Mouse (Mus musculus) induced T-regulatory cell, adult 2 months (primary cell): ENCODE measurements around the gene Tnrc6c.

Source experiments
- DNase-seq: peaks from one replicate; pipeline ENCODE4 v3.0.0-alpha.2; 2012; ENCODE audit warnings: low read depth

The Tnrc6c gene

GRCm38 (mm10) chr11:117729798-117730489 lies 75.9 kb downstream of the Tnrc6c start:
- no peak for DNase-seq

DNA sequence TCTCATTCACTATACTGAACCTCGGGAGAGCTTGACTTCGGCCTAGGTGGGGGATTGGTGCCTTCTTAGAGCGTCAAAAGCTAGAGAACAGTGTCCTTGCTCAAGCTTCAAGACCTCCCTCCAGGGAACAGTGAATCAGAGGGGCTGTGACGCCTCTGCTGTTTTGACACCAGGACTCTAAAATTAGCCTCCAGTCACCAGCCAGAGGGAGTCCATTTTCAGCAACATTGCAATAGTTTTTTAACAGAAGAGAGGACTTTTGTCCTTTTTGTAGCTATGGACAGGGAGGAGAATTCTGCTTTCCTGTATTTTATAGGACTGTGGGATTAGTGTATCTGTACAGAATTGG lies 76.4 kb downstream of the Tnrc6c start:
- DNase-seq = no peak

GRCm38 (mm10) chr11:117731470-117731869 lies 77.4 kb downstream of the Tnrc6c start:
- no peak for DNase-seq

DNA sequence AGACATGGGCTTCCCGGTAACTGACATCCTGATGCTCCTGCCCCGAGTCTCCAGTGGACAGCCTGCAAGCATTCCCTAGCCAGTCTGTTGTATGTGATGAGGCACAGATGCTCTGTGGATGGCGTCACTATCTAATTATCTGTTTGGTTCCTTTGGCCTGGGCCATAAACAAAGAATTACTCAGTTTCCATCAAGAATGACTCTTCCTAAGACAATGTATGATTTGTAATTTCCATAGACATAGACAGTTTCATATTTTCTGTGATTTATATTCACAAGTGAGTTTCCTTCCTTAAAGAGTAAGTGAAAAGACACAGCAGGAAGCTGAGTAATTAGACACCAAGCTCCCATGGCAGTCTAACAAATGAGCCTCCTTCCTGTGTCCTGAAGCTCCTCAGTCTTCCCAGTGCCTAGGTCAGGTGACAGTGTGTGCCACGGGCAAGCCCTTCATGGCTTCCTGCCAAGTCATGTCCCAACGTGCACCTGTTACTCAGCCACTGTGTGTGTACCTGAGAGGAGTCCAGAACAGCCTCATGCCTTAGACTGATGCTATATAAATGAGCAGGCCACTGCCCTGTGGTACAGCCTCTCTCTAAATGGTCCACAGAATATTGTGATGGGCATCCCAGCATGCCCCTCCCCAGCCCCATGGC lies 82.1 kb downstream of the Tnrc6c start:
- no peak for DNase-seq

- DNase-seq = no peak
These were observed 84.0 kb downstream of the Tnrc6c start for GRCm38 (mm10) chr11:117738123-117738522.

GRCm38 (mm10) chr11:117741128-117741527 lies 87.0 kb downstream of the Tnrc6c start:
- no peak for DNase-seq

DNA sequence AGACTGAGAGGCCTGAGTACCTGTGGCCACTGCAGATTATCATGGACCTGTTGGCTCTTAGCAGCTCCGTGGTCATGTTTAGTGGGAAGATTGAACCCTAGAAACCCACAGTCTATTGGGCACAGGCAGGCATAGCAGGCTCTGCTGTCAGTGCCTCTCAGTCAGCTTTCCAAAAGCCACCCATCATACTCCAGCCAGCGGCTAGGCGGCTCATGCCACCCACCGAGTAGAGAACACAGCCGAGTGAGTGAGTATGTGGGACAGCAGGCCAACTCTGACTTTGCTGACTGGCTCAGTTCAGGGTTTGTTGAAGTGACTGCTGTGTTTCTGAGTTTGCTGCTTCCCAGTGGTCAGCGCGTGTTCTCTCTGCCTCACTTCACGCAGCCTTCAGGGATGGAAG lies 88.2 kb downstream of the Tnrc6c start:
- DNase-seq = no peak

DNA sequence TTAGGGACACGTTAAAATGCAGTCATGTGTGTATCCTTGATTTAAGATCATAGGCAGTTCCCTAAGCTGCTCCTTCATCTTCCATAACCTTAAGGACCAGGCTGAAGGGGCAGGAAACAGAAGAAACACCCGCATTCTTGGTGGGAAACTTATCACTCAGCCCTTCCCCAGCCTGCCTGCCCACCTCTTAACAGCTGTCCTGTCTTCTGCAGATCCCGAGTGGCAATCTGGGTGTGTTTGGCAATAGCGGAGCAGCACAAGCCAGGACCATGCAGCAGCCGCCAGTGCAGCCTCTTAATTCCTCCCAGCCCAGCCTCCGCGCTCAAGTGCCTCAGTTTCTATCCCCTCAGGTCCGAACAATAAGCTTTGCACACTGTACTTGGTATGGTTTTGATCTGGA lies 88.6 kb downstream of the Tnrc6c start:
- no peak for DNase-seq

DNA sequence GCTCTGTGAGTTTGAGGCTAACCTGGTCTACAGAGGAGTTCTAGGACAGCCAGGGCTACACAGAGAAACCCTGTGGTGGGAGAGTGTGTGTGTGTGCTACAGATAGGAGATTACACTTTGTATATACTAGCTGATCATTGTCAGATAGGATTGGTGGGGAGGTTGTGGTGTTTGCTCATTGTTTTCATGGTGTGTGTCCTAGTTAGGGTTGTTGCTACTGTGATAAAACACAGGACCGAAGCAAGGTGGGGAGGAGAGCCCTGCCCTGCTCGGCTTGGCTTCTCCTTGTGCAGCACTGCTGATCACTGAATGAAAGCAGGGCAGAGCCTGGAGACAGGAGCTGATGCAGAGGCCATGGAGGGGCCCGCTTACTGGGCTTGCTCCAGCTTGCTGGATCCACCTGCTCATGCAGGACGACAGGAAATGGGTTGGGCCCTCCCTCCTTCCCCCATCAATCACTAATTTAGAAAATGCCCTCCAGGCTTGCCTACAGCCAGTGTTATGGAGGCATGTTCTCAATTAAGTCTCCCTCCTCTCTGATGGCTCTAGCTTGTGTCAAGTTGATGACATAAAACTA lies 89.5 kb downstream of the Tnrc6c start:
- no peak for DNase-seq

DNA sequence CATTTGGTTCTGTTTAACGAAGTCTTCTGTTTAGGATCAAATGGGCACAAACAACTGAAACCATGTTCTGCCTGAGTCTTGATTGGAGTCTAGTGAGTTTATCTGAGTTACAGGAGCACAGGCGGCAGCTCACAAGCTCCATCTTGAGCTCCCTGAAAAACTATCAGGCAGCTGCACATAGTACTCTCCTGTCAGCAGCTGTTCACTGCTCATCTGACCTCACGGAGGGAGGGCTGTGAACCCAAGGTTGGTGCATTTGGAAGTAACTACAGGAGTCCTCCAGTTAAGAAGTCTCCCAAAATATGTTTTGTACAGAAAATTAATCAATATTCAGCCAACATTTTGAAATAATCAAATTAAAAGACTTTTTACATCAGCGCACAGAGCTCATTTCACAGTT lies 94.5 kb downstream of the Tnrc6c start:
- no peak for DNase-seq

DNA sequence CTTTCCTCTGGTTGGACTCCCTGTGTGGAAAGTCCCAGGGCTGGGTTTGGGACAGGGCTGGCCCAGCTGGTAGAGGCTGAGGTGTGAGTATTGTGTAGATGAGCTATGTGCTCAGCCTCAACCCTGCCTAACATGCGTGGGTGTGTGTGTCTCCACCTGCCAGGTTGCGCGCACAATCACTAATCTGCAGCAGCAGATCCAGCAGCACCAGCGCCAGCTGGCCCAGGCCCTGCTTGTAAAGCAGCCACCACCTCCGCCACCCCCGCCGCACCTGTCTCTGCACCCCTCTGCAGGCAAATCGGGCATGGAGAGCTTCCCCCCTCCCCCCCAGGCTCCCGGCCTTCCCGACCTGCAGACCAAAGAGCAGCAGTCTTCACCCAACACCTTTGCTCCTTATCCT lies 95.3 kb downstream of the Tnrc6c start:
- no peak for DNase-seq

- DNase-seq = no peak
These were observed 97.5 kb downstream of the Tnrc6c start for GRCm38 (mm10) chr11:117751544-117751943.

DNA sequence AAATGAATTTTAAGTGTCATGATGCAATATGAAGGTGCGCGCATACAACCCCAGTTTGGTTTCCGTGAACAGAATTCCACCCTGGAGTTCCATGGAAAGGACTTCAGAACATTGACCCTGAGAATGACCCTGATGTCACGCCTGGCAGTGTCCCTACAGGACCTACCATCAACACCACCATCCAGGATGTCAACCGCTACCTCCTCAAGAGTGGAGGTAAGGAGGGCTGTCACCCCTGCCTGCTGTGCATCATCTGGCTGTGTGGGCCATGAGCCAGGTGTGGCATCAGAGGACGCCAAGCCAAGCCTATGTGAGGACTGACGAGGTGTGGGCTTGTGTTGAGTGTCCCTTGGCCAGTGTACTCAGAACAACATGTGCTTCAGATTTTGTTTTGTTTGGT lies 101.8 kb downstream of the Tnrc6c start:
- DNase-seq = no peak

- no peak for DNase-seq
These were observed 105.2 kb downstream of the Tnrc6c start for GRCm38 (mm10) chr11:117759267-117759666.

DNA sequence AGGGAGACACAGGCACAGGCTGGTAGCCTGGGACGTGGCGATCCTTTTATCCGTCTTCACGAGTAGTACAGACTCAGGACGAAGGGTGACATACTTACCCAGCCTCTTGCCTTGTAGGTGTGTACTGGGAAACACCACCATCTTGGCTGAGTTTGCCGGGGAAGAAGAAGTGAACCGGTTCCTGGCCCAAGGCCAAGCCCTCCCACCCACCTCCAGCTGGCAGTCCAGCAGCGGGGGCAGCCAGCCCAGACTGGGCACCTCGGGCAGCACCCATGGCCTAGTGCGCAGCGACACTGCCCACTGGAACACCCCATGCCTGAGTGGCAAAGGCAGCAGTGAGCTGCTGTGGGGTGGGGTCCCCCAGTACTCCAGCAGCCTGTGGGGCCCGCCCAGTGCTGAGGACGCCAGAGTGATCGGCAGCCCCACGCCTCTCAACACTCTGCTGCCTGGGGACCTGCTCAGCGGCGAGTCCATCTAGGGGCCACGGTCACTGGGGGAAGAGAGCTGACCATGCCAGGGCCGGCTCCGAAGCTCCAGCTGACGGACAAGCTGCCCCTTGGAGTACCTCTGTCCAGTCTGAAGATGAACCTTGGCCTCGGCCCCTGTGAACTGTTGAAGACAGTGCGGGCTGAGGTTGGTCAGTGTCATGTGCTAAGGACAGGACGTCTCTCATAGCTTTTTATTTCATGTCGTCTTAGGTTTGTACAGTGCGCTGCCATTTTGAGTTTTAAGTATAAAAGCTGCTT lies 106.5 kb downstream of the Tnrc6c start:
- no peak for DNase-seq

GRCm38 (mm10) chr11:117761801-117762200 lies 107.7 kb downstream of the Tnrc6c start:
- DNase-seq = no peak

DNA sequence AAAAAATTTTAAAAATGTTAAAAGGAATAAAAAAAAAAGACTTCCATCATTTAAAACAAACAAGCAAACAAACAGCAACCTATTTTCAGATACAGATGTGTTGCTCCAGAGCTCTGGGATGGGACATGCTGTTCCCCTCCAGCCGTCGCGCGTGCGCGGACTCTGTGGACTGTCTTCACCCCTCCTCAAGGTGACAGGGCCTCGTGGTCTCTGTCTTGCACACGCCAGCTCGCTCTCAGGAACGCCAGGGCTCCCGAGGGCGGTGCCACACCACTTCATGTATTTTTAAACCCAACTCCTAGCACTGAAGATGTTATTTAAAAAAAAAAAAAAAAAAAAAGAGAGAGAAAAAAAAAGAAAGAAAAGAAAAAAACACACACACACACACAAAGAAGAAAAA lies 108.2 kb downstream of the Tnrc6c start:
- DNase-seq = no peak

DNA sequence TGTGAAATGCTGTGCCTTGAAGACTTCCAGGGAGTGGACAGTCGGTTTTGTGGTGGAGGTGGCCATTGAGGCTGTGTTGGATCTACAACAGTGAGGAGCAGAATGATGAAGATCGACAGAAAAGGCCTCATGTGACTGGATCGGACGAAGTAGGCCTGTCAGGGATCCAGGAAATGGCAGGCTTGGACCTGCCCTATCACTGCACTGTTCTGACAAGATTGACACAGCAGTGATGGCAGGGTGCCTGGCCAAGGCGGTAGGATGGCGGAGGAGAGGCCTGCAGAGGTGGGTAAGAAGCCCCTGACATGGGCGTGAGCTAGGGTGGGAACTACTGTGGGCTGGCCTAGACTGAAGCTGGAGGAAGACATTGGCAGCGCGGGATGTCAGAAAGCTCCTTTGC lies 110.2 kb downstream of the Tnrc6c start:
- DNase-seq = no peak

GRCm38 (mm10) chr11:117765361-117765760 lies 111.3 kb downstream of the Tnrc6c start:
- no peak for DNase-seq

DNA sequence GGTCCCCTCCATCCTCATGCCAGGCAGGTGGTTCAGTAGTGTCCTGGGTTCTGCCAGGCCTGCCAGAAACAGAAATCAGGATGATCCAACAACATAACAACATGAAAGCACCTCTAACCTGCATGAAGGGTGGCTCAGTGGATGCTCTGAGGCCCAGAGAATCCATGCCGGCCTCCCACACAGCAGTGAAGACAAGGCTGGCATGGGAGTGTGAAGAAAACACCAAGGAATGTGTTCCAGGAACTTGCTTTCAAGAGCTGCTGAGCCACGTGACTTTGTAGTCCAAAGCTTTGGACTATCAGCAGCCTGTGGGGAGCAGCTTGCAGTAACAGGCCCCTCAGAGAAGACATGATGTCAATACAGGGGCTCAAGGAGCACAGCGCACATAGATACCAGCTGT lies 112.2 kb downstream of the Tnrc6c start:
- no peak for DNase-seq

DNA sequence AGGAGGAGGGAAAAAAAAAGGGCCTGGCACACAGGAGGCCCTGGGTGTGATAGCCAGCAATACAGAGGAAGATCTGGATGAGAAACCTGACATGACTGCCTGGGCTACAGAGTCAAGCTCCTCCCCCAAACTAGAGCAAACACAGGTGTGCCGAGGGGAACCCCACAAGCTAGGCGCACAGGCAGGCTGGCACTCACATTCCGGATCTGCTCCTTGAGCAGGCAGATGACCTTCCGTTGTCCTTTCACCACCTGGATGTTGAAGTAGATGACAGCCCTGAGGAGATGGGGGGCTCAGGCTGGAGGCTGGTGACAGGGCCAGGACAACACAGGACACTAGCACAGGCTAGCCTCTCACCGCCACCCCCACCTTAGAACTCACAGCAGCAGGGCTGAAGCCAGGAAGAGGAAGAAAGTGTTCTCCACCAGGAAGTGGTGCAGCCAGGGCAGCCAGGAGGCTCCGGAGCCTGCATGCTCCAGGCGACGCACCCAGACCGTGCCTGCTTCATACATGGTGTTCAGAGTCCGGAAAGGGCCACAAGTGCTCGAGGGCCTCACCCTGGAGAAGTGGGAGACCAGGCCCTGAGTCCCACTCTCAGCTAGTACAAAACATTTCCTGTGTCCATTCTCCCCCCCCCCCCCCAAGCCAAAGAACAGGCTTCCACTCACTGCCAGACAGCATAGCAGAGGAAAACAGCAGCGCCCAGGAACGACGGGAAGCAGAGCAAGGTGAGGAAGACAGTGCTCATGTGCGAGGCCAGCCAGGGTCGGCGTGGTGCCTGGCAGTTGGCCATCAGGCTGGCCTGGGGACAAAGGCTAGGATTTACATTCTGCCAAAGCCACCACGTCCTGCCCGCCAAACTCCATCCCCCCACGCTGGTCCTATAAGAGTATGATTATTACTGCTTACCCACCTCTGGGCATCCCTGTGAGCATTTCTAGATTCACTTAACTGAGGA lies 114.9 kb downstream of the Tnrc6c start:
- no peak for DNase-seq

DNA sequence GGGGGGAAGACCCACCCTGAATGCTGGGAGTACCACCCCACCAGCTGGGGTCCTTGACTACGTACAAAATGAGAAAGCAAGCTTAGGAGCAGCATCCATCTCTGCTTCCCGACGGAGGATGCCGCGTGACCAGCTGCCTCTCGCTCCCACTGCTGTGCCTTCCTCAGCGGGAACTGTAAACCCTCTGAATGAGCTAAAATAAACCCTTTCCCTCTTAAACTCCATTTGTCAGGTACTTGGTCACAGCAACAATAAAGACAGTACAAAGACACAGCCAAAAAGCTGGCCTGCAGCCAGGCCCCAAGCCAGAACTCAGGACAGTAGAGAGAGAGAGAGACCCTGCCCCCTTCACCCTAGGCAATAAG lies 115.6 kb downstream of the Tnrc6c start:
- no peak for DNase-seq
